Mouse (Mus musculus) ES-E14 (cell line): ENCODE measurements around the gene Bcas2. TPM values are rescaled to one million over a fixed set of nuclear protein-coding genes. Genes with fewer than 3 reads are reported as not detected.

Experiments
- DNase-seq: peaks from one replicate; pipeline ENCODE4 v3.0.0-alpha.2; 2013; ENCODE audit warnings: low read depth, low spot score
- H3K27ac ChIP-seq: 2 replicates; pipeline ENCODE4 v1.5.1; 2012; ENCODE audit warnings: low read depth, mild to moderate bottlenecking, low read length, moderate library complexity, mixed read lengths; ENCODE audit not compliant: poor library complexity, insufficient read depth, severe bottlenecking
- H3K36me3 ChIP-seq: 2 replicates; pipeline ENCODE4 v1.6.1; 2012; ENCODE audit warnings: mild to moderate bottlenecking, low read length, moderate library complexity, mixed read lengths; ENCODE audit not compliant: control insufficient read depth, poor library complexity, insufficient read depth, severe bottlenecking
- H3K4me1 ChIP-seq, 2 experiments: fragments of 150-350 bp in 1 of 2; sonication (generic) in 1 of 2; 2 replicates each; pipeline ENCODE4 v1.6.1; 2012; ENCODE audit warnings: low read length in 2 of 2, mild to moderate bottlenecking in 1 of 2, mixed read lengths in 1 of 2; ENCODE audit not compliant: control insufficient read depth in 2 of 2, insufficient read depth in 2 of 2, poor library complexity in 1 of 2
- H3K4me3 ChIP-seq, 2 experiments: fragments of 150-350 bp in 1 of 2; sonication (generic) in 1 of 2; 2 replicates each; pipeline ENCODE4 v1.5.1; 2012; ENCODE audit warnings: low read length in 2 of 2, low read depth in 1 of 2, mild to moderate bottlenecking in 1 of 2, mixed read lengths in 1 of 2; ENCODE audit not compliant: insufficient read depth in 1 of 2, poor library complexity in 1 of 2, severe bottlenecking in 1 of 2
- H3K9ac ChIP-seq: 2 replicates; pipeline ENCODE4 v1.6.1; 2012; ENCODE audit warnings: low read depth, mild to moderate bottlenecking, low read length, mixed read lengths; ENCODE audit not compliant: poor library complexity, insufficient read depth, severe bottlenecking
- H3K9me3 ChIP-seq: fragments of 150-350 bp; sonication (generic); 2 replicates; pipeline ENCODE4 v1.6.1; 2012; ENCODE audit warnings: low read depth, mild to moderate bottlenecking, low read length; ENCODE audit not compliant: control insufficient read depth, insufficient read depth
- CHD2 ChIP-seq: IDR thresholded peaks from 2 replicates; pipeline ENCODE4 v1.6.1; 2014; ENCODE audit warnings: mild to moderate bottlenecking, low read depth, low read length, inconsistent platforms
- HCFC1 ChIP-seq: IDR thresholded peaks from 2 replicates; pipeline ENCODE4 v1.6.1; 2012; ENCODE audit warnings: low read length, inconsistent platforms, borderline replicate concordance; ENCODE audit not compliant: insufficient read depth
- MAFK ChIP-seq: IDR thresholded peaks from 2 replicates; pipeline ENCODE4 v1.6.1; 2014; ENCODE audit warnings: mild to moderate bottlenecking, low read depth, low read length, inconsistent platforms; ENCODE audit not compliant: insufficient read depth
- ZC3H11A ChIP-seq: IDR thresholded peaks from 2 replicates; pipeline ENCODE4 v1.6.1; 2012; ENCODE audit warnings: low read depth, mild to moderate bottlenecking, inconsistent platforms, low read length, borderline replicate concordance
- ZNF384 ChIP-seq: IDR thresholded peaks from 2 replicates; pipeline ENCODE4 v1.6.1; 2012; ENCODE audit warnings: low read depth, low read length, inconsistent platforms
- in situ Hi-C, 2 experiments: fragments of 600-800 bp; cut with MboI; formaldehyde crosslinking; loops; one replicate each; pipeline ENCODE4 v1.15.1; 2025; ENCODE audit warnings: low sequenced_read_pairs in 2 of 2, inconsistent platforms in 1 of 2; ENCODE audit not compliant: unreplicated experiment in 2 of 2
- total RNA-seq: library from RNA; depleted of rRNA; stranded (reverse); fragments of 300-350 nt; gene quantifications from 2 replicates; pipeline ENCODE4 v1.2.3, GENCODE M21; 2012

Bcas2 gene
- total RNA-seq, 1 experiment = 102 TPM

- Histone ChIP-seq H3K36me3 (no peaks in the 10 kb centered on the region), H3K9ac (peak overlapping the region; percentile 2; the same call in 1 of the 2 replicates), H3K9me3 (no peaks in the 10 kb centered on the region), H3K4me1 (peaks cover 0 to 6% of the 10 kb centered on the region in 2 experiments; a peak in 1 of 4 replicates), H3K27ac (peak overlapping the region; percentile 85), H3K4me3 (peak overlapping the region; percentile 5 to 23; a peak in 2 of 4 replicates)
- in situ Hi-C loops = loop anchor here in 1 of 2 experiments (10.0 kb wide), 1 partner anchor 196 kb away; no protein-coding TSS in a partner anchor
- DNase-seq = no peak
- no peak for TF ChIP-seq HCFC1
- no peak for TF ChIP-seq ZC3H11A
- TF ChIP-seq CHD2 = no peak
- TF ChIP-seq MAFK = no peak
- TF ChIP-seq ZNF384 = no peak
Measured at GRCm38 (mm10) chr3:103188451-103188850, 17.0 kb downstream of the Bcas2 start.

- TF ChIP-seq ZNF384 = no peak
- TF ChIP-seq MAFK = no peak
- TF ChIP-seq HCFC1 = no peak
- TF ChIP-seq CHD2 = no peak
- no peak for TF ChIP-seq ZC3H11A
- H3K9me3 ChIP-seq = no peaks in the 10 kb centered on the region
- peak overlapping the region in 1 of 2 experiments; percentile 23; a peak in 1 of 4 replicates for H3K4me3 ChIP-seq
- peak overlapping the region; percentile 2; the same call in 1 of the 2 replicates for H3K9ac ChIP-seq
- in situ Hi-C loops = loop anchor here in 1 of 2 experiments (10.0 kb wide), 1 partner anchor 196 kb away; no protein-coding TSS in a partner anchor
- H3K4me1 ChIP-seq = peaks cover 0 to 6% of the 10 kb centered on the region in 2 experiments; a peak in 1 of 4 replicates
- DNase-seq = no peak
- H3K27ac ChIP-seq = peak overlapping the region; percentile 85
- H3K36me3 ChIP-seq = no peaks in the 10 kb centered on the region
Measured at GRCm38 (mm10) chr3:103188856-103189255, 17.4 kb downstream of the Bcas2 start.

GRCm38 (mm10) chr3:103192161-103192560, 20.7 kb downstream of the Bcas2 start:
- TF ChIP-seq HCFC1 = no peak
- TF ChIP-seq ZNF384 = no peak
- TF ChIP-seq ZC3H11A = no peak
- no peaks in the 10 kb centered on the region for H3K36me3 ChIP-seq
- peaks cover 0 to 6% of the 10 kb centered on the region in 2 experiments; a peak in 1 of 4 replicates for H3K4me1 ChIP-seq
- H3K27ac ChIP-seq = no peak overlapping the region
- no peak overlapping the region for H3K9ac ChIP-seq
- H3K4me3 ChIP-seq = no peak overlapping the region
- no peaks in the 10 kb centered on the region for H3K9me3 ChIP-seq
- no peak for DNase-seq
- in situ Hi-C loops = no loop called here

DNA sequence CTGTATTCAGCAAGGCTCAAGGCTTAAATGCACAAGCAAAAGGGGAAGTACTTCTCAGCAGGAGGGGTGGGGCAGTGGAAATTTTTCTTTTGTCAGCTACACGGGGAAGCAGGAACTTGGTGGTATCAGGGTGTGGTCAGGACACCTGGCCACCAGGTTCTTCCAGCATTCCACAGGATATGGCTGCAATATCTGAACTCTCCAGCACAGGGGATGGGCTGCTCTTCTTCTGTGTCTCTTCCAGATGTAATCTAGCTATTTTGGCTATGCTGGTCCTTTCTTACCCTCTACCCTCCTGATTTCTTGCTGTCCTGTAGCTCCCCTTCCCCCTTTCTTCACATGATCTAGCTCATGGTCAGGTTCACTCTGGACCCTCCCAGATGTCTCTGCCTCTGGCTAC, 21.7 kb downstream of the Bcas2 start:
- no peak overlapping the region for H3K9ac ChIP-seq
- in situ Hi-C loops = no loop called here
- peak overlapping the region; percentile 76 for H3K27ac ChIP-seq

DNA sequence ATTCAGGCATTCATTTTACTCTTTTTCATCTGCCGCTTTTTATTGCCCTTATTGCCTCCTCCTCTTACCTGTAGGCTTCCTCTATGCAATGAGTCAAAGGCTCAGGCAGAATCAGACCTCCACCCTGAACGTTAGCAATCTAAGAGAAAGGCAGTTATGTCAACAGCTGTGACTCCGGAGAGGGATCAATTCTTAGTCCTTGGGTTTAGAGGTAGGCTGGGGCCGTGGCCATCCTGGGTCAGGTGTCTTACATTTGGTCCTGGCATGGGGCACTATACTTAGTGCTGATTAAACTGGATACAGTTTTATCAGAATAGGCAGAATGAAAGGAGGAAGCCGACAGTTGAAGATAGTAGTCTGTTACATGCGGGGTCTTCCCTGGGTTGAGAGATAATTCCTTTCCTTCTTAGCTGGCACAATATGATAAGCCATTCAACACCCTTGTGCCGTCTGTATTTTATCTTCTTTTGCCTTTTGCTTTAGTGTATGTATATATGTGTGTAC, 24.9 kb downstream of the Bcas2 start:
- Histone ChIP-seq H3K4me1 (peaks cover 3 to 6% of the 10 kb centered on the region in 2 experiments; a peak in 1 of 4 replicates), H3K9ac (no peak overlapping the region), H3K27ac (no peak overlapping the region), H3K4me3 (no peak overlapping the region), H3K9me3 (no peaks in the 10 kb centered on the region), H3K36me3 (no peaks in the 10 kb centered on the region)
- DNase-seq = no peak
- no peak for TF ChIP-seq ZC3H11A
- no peak for TF ChIP-seq MAFK
- TF ChIP-seq HCFC1 = no peak
- no peak for TF ChIP-seq ZNF384
- TF ChIP-seq CHD2 = no peak
- in situ Hi-C loops = no loop called here

More for the DNA sequence above, 21.7 kb downstream of the Bcas2 start:
- H3K36me3 ChIP-seq = no peaks in the 10 kb centered on the region
- DNase-seq = no peak
- no peak overlapping the region for H3K4me3 ChIP-seq
- H3K9me3 ChIP-seq = no peaks in the 10 kb centered on the region
- peaks cover 0 to 6% of the 10 kb centered on the region in 2 experiments; a peak in 1 of 4 replicates for H3K4me1 ChIP-seq
- no peak for TF ChIP-seq HCFC1
- 0 out of 2 replicates have a peak, but pooled peaks have one; percentile 6 for TF ChIP-seq MAFK
